Mouse (Mus musculus) c-Kit-positive CD71-negative TER-119-negative erythroid progenitor cells, embryonic 14.5 days (primary cell): ENCODE measurements around the gene Chtf18.
"Not testable (repeated sequence)": the region's sequence is repeated elsewhere in the genome, so short reads cannot be mapped to it uniquely, and the experiment has no call there.

Experiments used
- DNase-seq: peaks from one replicate; pipeline ENCODE4 v3.0.0-alpha.2; 2013; ENCODE audit warnings: low read depth

The Chtf18 gene

GRCm38 (mm10) chr17:25727265-25728008 is at the start of gene Chtf18, which contains the start of gene Rpusd1:
Chtf18 (minus strand) TSS chr17:25727419.
Rpusd1 (plus strand) TSS chr17:25727670.
- DNase-seq: peak; percentile 100

- DNase-seq: no peak
Measured at GRCm38 (mm10) chr17:25775318-25776062, 48.3 kb upstream of the Chtf18 start.

GRCm38 (mm10) chr17:25773549-25774120 is 46.4 kb upstream of the Chtf18 start, which contains the start of gene Narfl:
Narfl (plus strand) TSS chr17:25773776.
- peak; percentile 98 for DNase-seq

- DNase-seq: no peak
Measured at GRCm38 (mm10) chr17:25769331-25769730, 42.1 kb upstream of the Chtf18 start.

- DNase-seq: no peak
Measured at GRCm38 (mm10) chr17:25765886-25766285, 38.7 kb upstream of the Chtf18 start.

- DNase-seq: no peak
Measured at GRCm38 (mm10) chr17:25762591-25762990, 35.4 kb upstream of the Chtf18 start.

- DNase-seq: no peak
Measured at GRCm38 (mm10) chr17:25761561-25761970, 34.3 kb upstream of the Chtf18 start.

GRCm38 (mm10) chr17:25760148-25760547 is 32.9 kb upstream of the Chtf18 start:
- no peak for DNase-seq

GRCm38 (mm10) chr17:25757691-25758090 is 30.5 kb upstream of the Chtf18 start:
- no peak for DNase-seq

GRCm38 (mm10) chr17:25756378-25757242 is 29.4 kb upstream of the Chtf18 start:
- DNase-seq: no peak

GRCm38 (mm10) chr17:25755627-25756377 is 28.6 kb upstream of the Chtf18 start:
- DNase-seq: no peak

GRCm38 (mm10) chr17:25755086-25755485 is 27.9 kb upstream of the Chtf18 start:
- DNase-seq: no peak

- DNase-seq: no peak
Measured at GRCm38 (mm10) chr17:25754241-25754640, 27.0 kb upstream of the Chtf18 start, which contains the start of gene Msln. Msln (minus strand) TSS chr17:25754378.

GRCm38 (mm10) chr17:25751446-25751845 is 24.2 kb upstream of the Chtf18 start:
- DNase-seq: no peak

GRCm38 (mm10) chr17:25749314-25749713 is 22.1 kb upstream of the Chtf18 start:
- DNase-seq: no peak

GRCm38 (mm10) chr17:25748238-25748637 is 21.0 kb upstream of the Chtf18 start:
- DNase-seq: no peak

GRCm38 (mm10) chr17:25744311-25744710 is 17.1 kb upstream of the Chtf18 start:
- no peak for DNase-seq

- DNase-seq: no peak
Measured at GRCm38 (mm10) chr17:25743831-25744230, 16.6 kb upstream of the Chtf18 start.

GRCm38 (mm10) chr17:25741471-25741870 is 14.3 kb upstream of the Chtf18 start:
- not testable (repeated sequence) for DNase-seq

GRCm38 (mm10) chr17:25738861-25739260 is 11.6 kb upstream of the Chtf18 start:
- DNase-seq: no peak

GRCm38 (mm10) chr17:25735745-25736144 is 8.5 kb upstream of the Chtf18 start, which contains the start of gene Mslnl:
Mslnl (plus strand) TSS chr17:25736042.
- no peak for DNase-seq
